Mouse (Mus musculus) left cerebral cortex, postnatal 14 days (tissue): ENCODE results near the gene Umad1. TPM values are rescaled to one million over a fixed set of nuclear protein-coding genes. Genes with fewer than 3 reads are reported as not detected.

Source experiments
- DNase-seq, 2 experiments: peaks; one replicate each; pipeline ENCODE4 v3.0.0; 2021 to 2022; ENCODE audit warnings: low spot score in 2 of 2, mixed read lengths in 1 of 2
- intact Hi-C: fragments of 180-260 bp; cut with DNase I; formaldehyde crosslinking; loops from one replicate; pipeline ENCODE4 v1.15.1; 2025
- long read RNA-seq, 2 experiments: library from polyadenylated mRNA; stranded (forward); transcript quantifications; one replicate each; pipeline ENCODE4 v2.0.0; 2021
- total RNA-seq, 2 experiments: library from RNA; stranded (reverse); gene quantifications; 2 replicates each; pipeline ENCODE4 v1.2.3; 2021

Gene Umad1
- total RNA-seq, result 10 to 100 TPM; 32.6 to 33.5 TPM
- long read RNA-seq, experiment 1, transcript Umad1-204 (4 exons, 2,025 nt), result major isoform, 35 of 63 reads
- long read RNA-seq, experiment 1, transcript Umad1-202 (5 exons, 2,615 nt), result minor isoform, 21 of 63 reads
- long read RNA-seq, experiment 1, partial matches to known transcripts, result 0 of 63 reads
- long read RNA-seq, experiment 1, other reads (novel, unspliced or antisense), result 6 of 63 reads
- long read RNA-seq, experiment 2, transcript Umad1-204 (4 exons, 2,025 nt), result major isoform, 25 of 41 reads
- long read RNA-seq, experiment 2, transcript Umad1-202 (5 exons, 2,615 nt), result minor isoform, 10 of 41 reads
- long read RNA-seq, experiment 2, partial matches to known transcripts, result 3 of 41 reads
- long read RNA-seq, experiment 2, other reads (novel, unspliced or antisense), result 2 of 41 reads

- DNase-seq, result peak; percentile 98 to 99
- intact Hi-C loops, result loop anchor here (5.0 kb wide), 1 partner anchor 478 kb away; no protein-coding TSS in a partner anchor
These were observed at the start of gene Umad1, which contains the start of the genes Rpa3 and Gm45062 for GRCm38 (mm10) chr6:8259004-8259666. TSS of gene Umad1 (plus strand) at chr6:8259288. TSS of gene Rpa3 (minus strand) at chr6:8259173. TSS of gene Gm45062 (plus strand) at chr6:8259450.

GRCm38 (mm10) chr6:8209866-8210186 lies 49.3 kb upstream of the Umad1 start:
- intact Hi-C loops, result no loop called here
- DNase-seq, result no peak

DNA sequence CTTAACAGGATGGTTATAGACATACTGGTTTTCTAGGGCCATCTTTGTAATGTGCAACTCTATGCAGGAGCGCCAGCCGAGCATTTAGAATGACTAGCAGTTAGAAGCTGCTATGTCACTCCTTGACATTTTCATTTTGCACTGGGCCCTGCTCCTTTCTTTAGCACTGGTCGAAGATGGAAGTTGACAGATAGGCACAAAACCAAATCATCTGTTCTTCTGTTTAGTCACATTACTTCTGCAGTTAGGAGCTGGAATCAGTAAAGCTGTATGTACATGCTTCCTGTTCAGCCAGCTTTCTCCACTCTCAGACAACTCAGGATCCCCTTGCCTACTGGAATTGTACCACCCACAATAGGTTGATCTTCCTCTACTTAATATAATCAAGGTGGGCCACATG lies 48.4 kb upstream of the Umad1 start:
- intact Hi-C loops, result no loop called here
- DNase-seq, result no peak

GRCm38 (mm10) chr6:8227035-8227434 lies 32.1 kb upstream of the Umad1 start:
- no peak for DNase-seq
- intact Hi-C loops, result no loop called here

GRCm38 (mm10) chr6:8228596-8228995 lies 30.5 kb upstream of the Umad1 start:
- no peak for DNase-seq
- intact Hi-C loops, result no loop called here

- intact Hi-C loops, result loop anchor here (5.0 kb wide), 1 partner anchor 479 kb away; no protein-coding TSS in a partner anchor
- no peak for DNase-seq
These were observed 772 bp upstream of the Umad1 start for GRCm38 (mm10) chr6:8258316-8258715.

DNA sequence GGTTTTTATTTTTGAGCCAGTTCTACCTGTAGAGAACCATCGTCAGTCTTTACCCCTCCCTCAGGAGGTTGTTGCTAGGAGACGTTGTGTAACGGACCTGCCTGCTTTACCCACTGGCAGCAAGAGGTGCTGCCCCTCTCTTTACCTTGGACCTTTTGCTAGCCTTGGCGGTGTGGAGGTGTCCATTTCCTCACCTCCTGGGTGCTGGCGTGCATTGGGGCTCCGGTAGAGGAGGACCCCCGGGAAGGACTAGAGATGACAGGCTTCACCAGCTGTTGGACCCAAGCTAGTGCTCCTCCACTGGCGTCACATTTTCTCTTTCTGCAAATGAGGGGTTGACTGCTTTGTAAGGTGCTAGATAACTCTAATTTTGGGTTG lies 568 bp downstream of the Umad1 start:
- intact Hi-C loops, result loop anchor here (5.0 kb wide), 1 partner anchor 478 kb away; no protein-coding TSS in a partner anchor
- peak in 1 of 2 experiments; percentile 33 for DNase-seq

DNA sequence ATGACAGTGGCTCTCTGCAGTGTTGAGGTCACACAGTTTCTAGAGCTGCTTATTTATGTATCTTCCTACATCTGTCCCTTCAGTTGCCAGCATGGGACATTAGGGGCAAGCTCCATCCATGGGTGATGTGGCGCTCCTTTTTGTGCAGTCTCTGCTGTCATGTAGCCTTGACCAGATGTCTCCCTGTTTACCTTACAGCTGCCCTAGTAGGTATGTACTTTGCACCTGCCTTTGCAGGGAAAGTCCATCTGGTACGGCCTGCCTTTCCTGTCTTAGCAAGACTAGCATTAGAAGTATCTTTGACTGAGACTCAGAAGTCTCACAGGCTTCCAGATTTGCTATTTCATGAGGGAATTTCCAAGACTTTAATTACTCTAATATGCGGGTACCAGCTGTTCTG lies 12.0 kb downstream of the Umad1 start:
- no peak for DNase-seq
- intact Hi-C loops, result loop anchor here (10.0 kb wide), 1 partner anchor 564 kb away; no protein-coding TSS in a partner anchor

- intact Hi-C loops, result loop anchor here (5.0 to 10.0 kb wide), 3 partner anchors 233 to 560 kb away; partner anchors contain the start of gene Glcci1
- DNase-seq, result no peak
These were observed 15.4 kb downstream of the Umad1 start for GRCm38 (mm10) chr6:8274387-8275054.

DNA sequence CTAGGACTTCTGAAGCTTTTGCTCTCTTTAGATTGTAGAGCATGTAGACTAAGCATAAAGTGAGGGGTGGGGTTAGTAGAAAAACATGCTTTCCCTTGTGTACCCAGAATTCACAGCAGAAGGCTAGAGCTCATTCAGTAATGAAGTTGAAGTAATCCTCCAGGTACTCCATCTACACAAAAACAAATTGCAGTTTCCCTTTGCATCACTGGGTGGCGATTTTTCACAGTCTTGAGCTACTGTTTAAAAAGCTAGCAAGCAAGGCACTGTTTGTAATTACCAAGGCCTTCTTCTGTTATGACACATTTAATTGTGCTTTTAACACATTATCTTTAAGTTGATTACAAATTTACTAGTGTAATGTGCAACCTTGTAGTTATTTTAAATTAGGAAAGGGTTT lies 16.0 kb downstream of the Umad1 start:
- intact Hi-C loops, result loop anchor here (5.0 to 10.0 kb wide), 3 partner anchors 232 to 560 kb away; partner anchors contain the start of gene Glcci1

DNA sequence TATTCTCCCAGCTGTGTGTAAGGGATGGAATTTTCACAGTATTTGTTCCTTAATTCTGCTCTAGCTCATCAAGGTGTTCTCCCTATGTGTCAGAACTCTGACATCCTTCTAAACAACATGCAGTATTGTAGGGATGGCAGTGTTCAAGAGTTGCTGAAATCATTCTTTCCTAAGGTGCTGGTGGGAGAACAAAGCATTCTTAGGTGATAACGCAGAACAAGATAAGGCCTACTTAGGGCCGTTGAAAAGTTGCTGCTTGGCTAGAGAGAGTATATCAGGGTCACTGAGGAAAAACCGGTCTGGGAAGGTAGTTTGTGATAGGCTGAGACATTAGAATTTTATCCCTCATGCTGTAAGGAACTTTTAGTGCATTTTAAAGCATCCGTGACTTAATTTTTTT lies 17.3 kb downstream of the Umad1 start:
- intact Hi-C loops, result loop anchor here (5.0 to 10.0 kb wide), 3 partner anchors 231 to 558 kb away; partner anchors contain the start of gene Glcci1
- no peak for DNase-seq

More for the DNA sequence above, 16.0 kb downstream of the Umad1 start:
- peak; percentile 85 to 88 for DNase-seq

GRCm38 (mm10) chr6:8278426-8279002 lies 19.4 kb downstream of the Umad1 start:
- no peak for DNase-seq
- intact Hi-C loops, result loop anchor here (5.0 to 10.0 kb wide), 3 partner anchors 229 to 556 kb away; partner anchors contain the start of gene Glcci1

GRCm38 (mm10) chr6:8283255-8283654 lies 24.2 kb downstream of the Umad1 start:
- intact Hi-C loops, result no loop called here
- DNase-seq, result no peak

GRCm38 (mm10) chr6:8285401-8285960 lies 26.4 kb downstream of the Umad1 start:
- intact Hi-C loops, result no loop called here
- no peak for DNase-seq

DNA sequence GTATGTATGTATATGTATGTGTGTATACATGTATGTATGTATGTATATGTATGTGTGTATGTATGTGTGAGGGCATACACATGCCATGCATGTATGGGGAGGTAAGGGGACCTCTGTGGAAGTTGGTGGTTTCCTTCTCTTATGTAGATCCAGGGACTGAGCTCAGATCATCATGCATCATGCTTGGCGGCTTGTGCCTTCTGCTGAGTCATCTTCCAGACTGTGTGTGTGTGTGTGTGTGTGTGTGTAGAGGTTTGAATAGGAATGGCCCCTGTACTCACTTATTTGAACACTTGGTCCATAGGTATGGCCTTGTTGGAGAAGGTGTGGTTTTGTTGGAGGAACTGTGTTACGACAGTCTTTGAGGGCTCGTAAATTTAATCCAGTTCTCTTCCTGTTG lies 27.1 kb downstream of the Umad1 start:
- intact Hi-C loops, result no loop called here
- no peak for DNase-seq

GRCm38 (mm10) chr6:8288755-8289580 lies 29.9 kb downstream of the Umad1 start:
- intact Hi-C loops, result no loop called here
- DNase-seq, result no peak

- DNase-seq, result no peak
- intact Hi-C loops, result loop anchor here (10.0 kb wide), 1 partner anchor 131 kb away; no protein-coding TSS in a partner anchor
These were observed 35.1 kb downstream of the Umad1 start for GRCm38 (mm10) chr6:8294048-8294784.
